In genomic region chr7:133552306-133552991, GRCm38 (mm10) we compare ENCODE assay signal across 16 mouse cellular contexts. TPM values are rescaled to one million over a fixed set of nuclear protein-coding genes. Genes with fewer than 3 reads are reported as not detected.
"Had no signal": no experiment of that assay in that cellular context is flagged by ENCODE, and none has a peak within 500 bp of the region (broad histone marks: within the 10 kb centered on the region; RNA-seq: fewer than 3 reads in every experiment).

No protein-coding gene starts in this region.

- H3K4me1 ChIP-seq: limb, embryonic 12.5 days; lung, embryonic 15.5 days; midbrain, embryonic 12.5 days had no signal

- H3K27me3 ChIP-seq: limb, embryonic 12.5 days; lung, embryonic 15.5 days; midbrain, embryonic 12.5 days had no signal

- H3K4me3 ChIP-seq: layer of hippocampus, adult 2 months; limb, embryonic 12.5 days; lung, embryonic 15.5 days; midbrain, embryonic 12.5 days had no signal

- ATAC-seq: intestine, postnatal 0 days; midbrain, embryonic 16.5 days had no signal

- H3K9ac ChIP-seq: limb, embryonic 12.5 days; lung, embryonic 15.5 days; midbrain, embryonic 12.5 days had no signal

- H3K27ac ChIP-seq: layer of hippocampus, adult 2 months; limb, embryonic 12.5 days; lung, embryonic 15.5 days; macrophage; midbrain, embryonic 12.5 days had no signal

- H3K9me3 ChIP-seq: lung, embryonic 15.5 days; midbrain, embryonic 12.5 days had no signal

- H3K36me3 ChIP-seq: limb, embryonic 12.5 days; lung, embryonic 15.5 days; midbrain, embryonic 12.5 days had no signal

- DNase-seq: kidney, postnatal 10 days; kidney, postnatal 4 days; lung, postnatal 14 days; right cerebral cortex, postnatal 25 days; thymus, adult 18-20 months; thymus, postnatal 14 days had no signal

- H3K4me2 ChIP-seq: limb, embryonic 12.5 days; lung, embryonic 15.5 days; midbrain, embryonic 12.5 days had no signal

RNA-seq across cellular contexts. Expression of gene Tex36, which starts 49.5 kb away (rescaled TPM):
- polyA plus RNA-seq: intestine, postnatal 0 days; kidney, embryonic 14.5 days; limb, embryonic 12.5 days; liver, adult 2 months; lung, embryonic 15.5 days; macrophage; midbrain, embryonic 12.5 days; midbrain, embryonic 16.5 days; neural tube, embryonic 14.5 days had no signal
